In genomic region chr5:73704757-73705156, GRCm38 (mm10) we compare ENCODE assay signal across 21 mouse cellular contexts. TPM values are rescaled to one million over a fixed set of nuclear protein-coding genes. Genes with fewer than 3 reads are reported as not detected.
"Had no signal": no experiment of that assay in that cellular context is flagged by ENCODE, and none has a peak within 500 bp of the region (broad histone marks: within the 10 kb centered on the region; RNA-seq: fewer than 3 reads in every experiment).

No protein-coding gene starts in this region.

- H3K27me3 ChIP-seq: megakaryocyte, embryonic 14.5 days; midbrain, embryonic 13.5 days; midbrain, embryonic 15.5 days; neural tube, embryonic 13.5 days; neural tube, embryonic 15.5 days; stomach, embryonic 15.5 days had no signal

- H3K4me1 ChIP-seq: megakaryocyte, embryonic 14.5 days; midbrain, embryonic 13.5 days; midbrain, embryonic 15.5 days; neural tube, embryonic 13.5 days had no signal

- DNase-seq: lung, adult 18-20 months; lung, postnatal 10 days; lung, postnatal 4 days; retina, postnatal 1 day; right cerebral cortex, adult 18-20 months; right cerebral cortex, postnatal 25 days; thymus, adult 2 months; thymus, postnatal 25 days; thymus, postnatal 4 days had no signal

- H3K9ac ChIP-seq: lung, embryonic 14.5 days; midbrain, embryonic 13.5 days; midbrain, embryonic 15.5 days; neural tube, embryonic 13.5 days; neural tube, embryonic 15.5 days; stomach, embryonic 15.5 days had no signal

- H3K9me3 ChIP-seq: midbrain, embryonic 13.5 days; midbrain, embryonic 15.5 days; neural tube, embryonic 13.5 days; neural tube, embryonic 15.5 days; stomach, embryonic 15.5 days had no signal

- ATAC-seq: midbrain, embryonic 13.5 days; midbrain, embryonic 15.5 days had no signal

- H3K4me3 ChIP-seq: megakaryocyte, embryonic 14.5 days; midbrain, embryonic 13.5 days; midbrain, embryonic 15.5 days; myocyte; neural tube, embryonic 13.5 days; neural tube, embryonic 15.5 days; stomach, embryonic 15.5 days had no signal

- H3K36me3 ChIP-seq: midbrain, embryonic 13.5 days; midbrain, embryonic 15.5 days; neural tube, embryonic 13.5 days; neural tube, embryonic 15.5 days; stomach, embryonic 15.5 days had no signal

- H3K4me2 ChIP-seq: lung, embryonic 14.5 days; midbrain, embryonic 11.5 days; midbrain, embryonic 13.5 days; midbrain, embryonic 15.5 days; neural tube, embryonic 13.5 days; neural tube, embryonic 15.5 days; stomach, embryonic 15.5 days had no signal

- H3K27ac ChIP-seq: midbrain, embryonic 13.5 days; midbrain, embryonic 15.5 days; neural tube, embryonic 13.5 days; neural tube, embryonic 15.5 days; stomach, embryonic 15.5 days; stomach, postnatal 0 days had no signal

RNA-seq across cellular contexts. Expression of gene Spata18, which starts 53.6 kb away (rescaled TPM):
- polyA plus RNA-seq: liver, embryonic 16.5 days; myocyte; spleen, adult 2 months had no signal
